Mouse (Mus musculus): ENCODE results near the gene Gm21915. TPM values are rescaled to one million over a fixed set of nuclear protein-coding genes. Genes with fewer than 3 reads are reported as not detected.

Gm21915 gene
- polyA plus RNA-seq, 1 experiment from 2014 or later = not detected

GRCm38 (mm10) chr9:40638394-40639049 lies 31.9 kb upstream of the Gm21915 start:
- Histone ChIP-seq H3K4me2 (peak overlapping the region; percentile 63), H3K27me3 (no peaks in the 10 kb centered on the region), H3K27ac (replicated peaks) (peak overlapping the region; percentile 79), H3K9ac (peak overlapping the region; percentile 48), H3K4me1 (replicated peaks) (peaks cover 35% of the 10 kb centered on the region), H3K36me3 (no peaks in the 10 kb centered on the region), H3K9me3 (no peaks in the 10 kb centered on the region), H3K4me3 (peak overlapping the region; percentile 33)
- peak; percentile 83 for ATAC-seq (ENCODE audit: low FRiP score, low read depth)
- 2% methylated on average over 14 of the region's 14 CpGs for WGBS

GRCm38 (mm10) chr9:40639536-40640187 lies 30.8 kb upstream of the Gm21915 start:
- Histone ChIP-seq H3K9ac (no peak overlapping the region), H3K4me1 (replicated peaks) (peaks cover 35% of the 10 kb centered on the region), H3K4me2 (no peak overlapping the region), H3K27me3 (no peaks in the 10 kb centered on the region), H3K36me3 (no peaks in the 10 kb centered on the region), H3K27ac (replicated peaks) (no peak overlapping the region), H3K9me3 (no peaks in the 10 kb centered on the region), H3K4me3 (no peak overlapping the region)
- 72% methylated on average over 10 of the region's 10 CpGs for WGBS
- no peak for ATAC-seq (ENCODE audit: low FRiP score, low read depth)

GRCm38 (mm10) chr9:40641318-40641717 lies 29.1 kb upstream of the Gm21915 start:
- H3K27me3 ChIP-seq = no peaks in the 10 kb centered on the region
- no peak overlapping the region for H3K9ac ChIP-seq
- WGBS = 76% methylated on average over 2 of the region's 2 CpGs
- no peak for ATAC-seq (ENCODE audit: low FRiP score, low read depth)
- H3K4me3 ChIP-seq = no peak overlapping the region
- H3K4me1 ChIP-seq (replicated peaks) = peaks cover 33% of the 10 kb centered on the region
- H3K4me2 ChIP-seq = no peak overlapping the region
- H3K9me3 ChIP-seq = no peaks in the 10 kb centered on the region
- no peak overlapping the region for H3K27ac ChIP-seq (replicated peaks)
- no peaks in the 10 kb centered on the region for H3K36me3 ChIP-seq

- no peak for ATAC-seq (ENCODE audit: low FRiP score, low read depth)
- WGBS = 10% methylated on average over 16 of the region's 16 CpGs
These were observed 27.8 kb upstream of the Gm21915 start for GRCm38 (mm10) chr9:40642470-40643220.

GRCm38 (mm10) chr9:40649444-40649843 lies 21.0 kb upstream of the Gm21915 start:
- WGBS = 96% methylated on average over 3 of the region's 3 CpGs
- ATAC-seq (ENCODE audit: low FRiP score, low read depth) = no peak
- no peaks in the 10 kb centered on the region for H3K27me3 ChIP-seq
- no peaks in the 10 kb centered on the region for H3K36me3 ChIP-seq
- no peak overlapping the region for H3K27ac ChIP-seq (replicated peaks)
- H3K4me3 ChIP-seq = no peak overlapping the region
- no peaks in the 10 kb centered on the region for H3K4me1 ChIP-seq (replicated peaks)
- no peak overlapping the region for H3K9ac ChIP-seq
- H3K4me2 ChIP-seq = no peak overlapping the region
- no peaks in the 10 kb centered on the region for H3K9me3 ChIP-seq

More at GRCm38 (mm10) chr9:40642470-40643220, 27.8 kb upstream of the Gm21915 start:
- Histone ChIP-seq H3K4me3 (no peak overlapping the region), H3K27me3 (no peaks in the 10 kb centered on the region), H3K9ac (no peak overlapping the region), H3K36me3 (no peaks in the 10 kb centered on the region), H3K9me3 (no peaks in the 10 kb centered on the region), H3K4me2 (no peak overlapping the region), H3K27ac (replicated peaks) (peak overlapping the region; percentile 36; the same call in 1 of the 2 replicates), H3K4me1 (replicated peaks) (peaks cover 26% of the 10 kb centered on the region)

- no peaks in the 10 kb centered on the region for H3K4me1 ChIP-seq (replicated peaks)
- 55% methylated on average over 6 of the region's 6 CpGs for whole genome bisulfite sequencing
- no peaks in the 10 kb centered on the region for H3K27me3 ChIP-seq
- H3K4me2 ChIP-seq = no peak overlapping the region
- H3K4me3 ChIP-seq = no peak overlapping the region
- H3K9ac ChIP-seq = no peak overlapping the region
- H3K27ac ChIP-seq (replicated peaks) = no peak overlapping the region
- H3K9me3 ChIP-seq = no peaks in the 10 kb centered on the region
- no peak for ATAC-seq (ENCODE audit: low FRiP score, low read depth)
- no peaks in the 10 kb centered on the region for H3K36me3 ChIP-seq
These were observed 20.4 kb upstream of the Gm21915 start for GRCm38 (mm10) chr9:40649983-40650382.

GRCm38 (mm10) chr9:40651239-40651859 lies 19.1 kb upstream of the Gm21915 start:
- no peak overlapping the region for H3K4me2 ChIP-seq
- H3K4me3 ChIP-seq = no peak overlapping the region
- H3K9me3 ChIP-seq = no peaks in the 10 kb centered on the region
- 84% methylated on average over 4 of the region's 4 CpGs for WGBS
- H3K4me1 ChIP-seq (replicated peaks) = no peaks in the 10 kb centered on the region
- H3K27me3 ChIP-seq = no peaks in the 10 kb centered on the region
- H3K36me3 ChIP-seq = no peaks in the 10 kb centered on the region
- ATAC-seq (ENCODE audit: low FRiP score, low read depth) = no peak
- no peak overlapping the region for H3K27ac ChIP-seq (replicated peaks)
- H3K9ac ChIP-seq = no peak overlapping the region

- H3K4me1 ChIP-seq (replicated peaks) = no peaks in the 10 kb centered on the region
- WGBS = 50% methylated on average over 9 of the region's 9 CpGs
- H3K4me3 ChIP-seq = no peak overlapping the region
- H3K27ac ChIP-seq (replicated peaks) = no peak overlapping the region
- ATAC-seq (ENCODE audit: low FRiP score, low read depth) = no peak
- H3K9me3 ChIP-seq = no peaks in the 10 kb centered on the region
- no peak overlapping the region for H3K4me2 ChIP-seq
- H3K27me3 ChIP-seq = no peaks in the 10 kb centered on the region
- no peak overlapping the region for H3K9ac ChIP-seq
- no peaks in the 10 kb centered on the region for H3K36me3 ChIP-seq
These were observed 17.7 kb upstream of the Gm21915 start for GRCm38 (mm10) chr9:40652757-40653156.

- Histone ChIP-seq H3K4me2 (no peak overlapping the region), H3K4me3 (no peak overlapping the region), H3K27ac (replicated peaks) (no peak overlapping the region), H3K9ac (no peak overlapping the region), H3K36me3 (no peaks in the 10 kb centered on the region), H3K27me3 (no peaks in the 10 kb centered on the region), H3K4me1 (replicated peaks) (peaks cover 5% of the 10 kb centered on the region), H3K9me3 (no peaks in the 10 kb centered on the region)
- no peak for ATAC-seq (ENCODE audit: low FRiP score, low read depth)
- 75% methylated on average over 9 of the region's 9 CpGs for WGBS
These were observed 4.1 kb upstream of the Gm21915 start for GRCm38 (mm10) chr9:40666190-40666803.

- peak; percentile 35; the same call in 1 of the 2 replicates for ATAC-seq (ENCODE audit: low FRiP score, low read depth)
- H3K27me3 ChIP-seq = no peaks in the 10 kb centered on the region
- H3K9me3 ChIP-seq = no peaks in the 10 kb centered on the region
- H3K9ac ChIP-seq = no peak overlapping the region
- H3K4me3 ChIP-seq = no peak overlapping the region
- WGBS = 26% methylated on average over 4 of the region's 4 CpGs
- peaks cover 10% of the 10 kb centered on the region for H3K4me1 ChIP-seq (replicated peaks)
- H3K27ac ChIP-seq (replicated peaks) = no peak overlapping the region
- H3K4me2 ChIP-seq = no peak overlapping the region
- H3K36me3 ChIP-seq = no peaks in the 10 kb centered on the region
These were observed 1.0 kb downstream of the Gm21915 start for GRCm38 (mm10) chr9:40671323-40671930.

GRCm38 (mm10) chr9:40675203-40675958 lies 5.0 kb downstream of the Gm21915 start:
- H3K4me3 ChIP-seq = no peak overlapping the region
- no peaks in the 10 kb centered on the region for H3K36me3 ChIP-seq
- no peaks in the 10 kb centered on the region for H3K27me3 ChIP-seq
- ATAC-seq (ENCODE audit: low FRiP score, low read depth) = no peak
- no peak overlapping the region for H3K9ac ChIP-seq
- H3K4me1 ChIP-seq (replicated peaks) = peaks cover 10% of the 10 kb centered on the region
- H3K4me2 ChIP-seq = no peak overlapping the region
- WGBS = 79% methylated on average over 12 of the region's 12 CpGs
- no peaks in the 10 kb centered on the region for H3K9me3 ChIP-seq
- H3K27ac ChIP-seq (replicated peaks) = no peak overlapping the region; the same call in 1 of the 2 replicates
